Mouse (Mus musculus): ENCODE measurements at regions not wholly inside any gene's neighbourhood (a gene's known extent, or its start where the extent isn't known, plus 50 kb on each side); places are given as distances from the start of the nearest gene placed in this dataset.

DNA sequence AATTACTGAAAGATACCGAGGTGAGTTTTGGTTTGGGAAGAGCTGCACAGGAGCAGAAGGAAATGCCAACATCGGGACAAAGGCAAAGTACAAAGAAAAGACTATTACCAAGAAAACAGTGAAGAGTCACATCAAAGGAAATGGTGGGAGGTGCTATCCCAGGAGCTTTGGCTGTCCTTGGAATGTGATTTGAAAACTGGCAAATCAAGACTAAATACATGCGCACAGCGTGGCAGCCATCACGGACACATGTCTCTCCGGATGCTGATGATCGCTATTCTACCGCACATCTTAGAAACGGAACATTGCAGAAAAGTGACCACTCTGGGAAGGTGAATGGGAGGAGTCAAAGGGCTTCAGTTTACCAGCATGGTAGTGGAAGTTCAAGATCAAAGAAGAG lies 78.7 kb downstream of the Ch25h start:
- no peak for TF ChIP-seq POLR2A (IDR thresholded peaks at IDR 0.05; ENCODE audit: insufficient read depth, low read depth, low read length)
- no peak for TF ChIP-seq CTCF (IDR thresholded peaks at IDR 0.05)
- TF ChIP-seq EP300 (IDR thresholded peaks at IDR 0.05; ENCODE audit: insufficient read depth, low read depth, low read length): 0 out of 2 replicates have a peak, but pooled peaks have one; percentile 41

Data from heart, adult 2 months (tissue).